Comparison of ENCODE assay signal across 10 mouse cellular contexts in the genomic region with DNA sequence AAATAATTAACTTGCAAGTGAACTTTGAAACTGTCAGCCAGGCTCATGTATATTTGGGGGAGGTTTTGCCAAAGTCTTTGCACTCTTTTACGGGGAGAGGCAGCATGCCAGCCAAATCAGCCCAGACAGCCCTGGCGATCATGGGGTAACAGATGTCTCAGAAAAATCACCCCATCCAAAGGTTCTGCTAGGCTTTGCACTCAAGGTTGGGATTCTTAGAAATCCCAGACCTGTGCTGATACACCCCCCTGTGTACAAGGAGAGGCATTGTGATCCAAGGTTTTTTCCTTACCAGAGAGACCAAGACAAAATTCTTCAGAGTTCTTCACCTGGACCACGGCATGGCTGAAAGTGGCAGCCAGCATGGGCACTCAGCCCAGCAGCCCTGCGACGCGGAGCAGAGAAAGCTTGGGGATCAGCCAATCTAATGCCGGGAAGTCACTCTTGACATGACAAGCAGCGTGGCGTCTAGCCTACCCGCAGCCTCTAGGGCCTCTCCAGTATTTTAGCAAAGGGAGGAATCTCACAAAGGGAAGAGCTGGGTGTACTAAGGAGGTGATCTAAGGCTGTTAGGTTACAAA. TPM values are rescaled to one million over a fixed set of nuclear protein-coding genes. Genes with fewer than 3 reads are reported as not detected.
DNase-seq lines count a peak whose midpoint lies in the region; ATAC-seq and TF ChIP-seq lines count a peak whose summit lies in the region.
"Had no signal": no experiment of that assay in that cellular context is flagged by ENCODE, and none has a peak within 500 bp of the region (broad histone marks: within the 10 kb centered on the region; RNA-seq: fewer than 3 reads in every experiment).

No protein-coding gene starts in this region.

- no peaks in the 10 kb centered on the region for H3K9me3 ChIP-seq in heart, postnatal 0 days (replicated peaks; ENCODE audit: control insufficient read depth, low read length)
- no peaks in the 10 kb centered on the region for H3K9me3 ChIP-seq in heart, embryonic 11.5 days (replicated peaks; ENCODE audit: control insufficient read depth, low read length)

- TF ChIP-seq CTCF in heart, postnatal 0 days (IDR thresholded peaks at IDR 0.05; ENCODE audit: low read depth): no peak
- no peak for TF ChIP-seq CTCF in kidney, adult 2 months (conservative IDR thresholded peaks at IDR 0.05; ENCODE audit: insufficient read depth, insufficient read length, low read depth, low read length)

- H3K27me3 ChIP-seq in heart, postnatal 0 days (ENCODE audit: control insufficient read depth, insufficient read depth, low read length): no peaks in the 10 kb centered on the region
- H3K27me3 ChIP-seq in heart, embryonic 11.5 days (ENCODE audit: control insufficient read depth, insufficient read depth, low read length): no peaks in the 10 kb centered on the region
- H3K27me3 ChIP-seq in kidney, adult 2 months (replicated peaks; ENCODE audit: control insufficient read depth, insufficient read depth, low read length): no peaks in the 10 kb centered on the region

- no peaks in the 10 kb centered on the region for H3K36me3 ChIP-seq in heart, postnatal 0 days (replicated peaks; ENCODE audit: control insufficient read depth, insufficient read depth, low read length)
- H3K36me3 ChIP-seq in heart, embryonic 11.5 days (ENCODE audit: control insufficient read depth, insufficient read depth, low read length): no peaks in the 10 kb centered on the region
- H3K36me3 ChIP-seq in kidney, adult 2 months (ENCODE audit: control insufficient read depth, insufficient read depth, low read length): no peaks in the 10 kb centered on the region

- no peak for TF ChIP-seq POLR2A in kidney, adult 2 months (IDR thresholded peaks at IDR 0.05; ENCODE audit: low read depth, low read length)

- 0 out of 2 replicates have a peak overlapping the region, but pooled peaks have one; percentile 4 for H3K4me3 ChIP-seq in heart, postnatal 0 days (ENCODE audit: low read depth, low read length)
- H3K4me3 ChIP-seq in heart, embryonic 11.5 days (ENCODE audit: low read depth, low read length): no peak overlapping the region
- H3K4me3 ChIP-seq in kidney, adult 2 months (ENCODE audit: insufficient read depth, low read depth, low read length): no peak overlapping the region

- H3K4me2 ChIP-seq in heart, postnatal 0 days (ENCODE audit: low read depth, low read length): peak overlapping the region; percentile 28
- no peak overlapping the region for H3K4me2 ChIP-seq in heart, embryonic 11.5 days

- H3K27ac ChIP-seq in heart, postnatal 0 days (ENCODE audit: low read depth): no peak overlapping the region
- H3K27ac ChIP-seq in heart, embryonic 11.5 days (ENCODE audit: low read depth, low read length): no peak overlapping the region
- no peak overlapping the region for H3K27ac ChIP-seq in kidney, adult 2 months (ENCODE audit: insufficient read depth, low read depth, low read length)
- H3K27ac ChIP-seq: stomach, postnatal 0 days had no signal

- DNase-seq in heart, postnatal 0 days (ENCODE audit: low spot score): no peak
- DNase-seq in NIH3T3 (ENCODE audit: low read depth): peak; percentile 12
- peak; percentile 51 for DNase-seq in cerebellum, adult 8-10 months
- peak; percentile 75 for DNase-seq in kidney, adult 2 months
- no peak for DNase-seq in c-Kit-positive CD71-positive TER-119-positive erythroid progenitor cells, embryonic 14.5 days (ENCODE audit: low spot score)
- DNase-seq in layer of hippocampus, adult 9-11 months: no peak
- DNase-seq in ovary, postnatal 36 days (ENCODE audit: low spot score): no peak

- ATAC-seq in heart, postnatal 0 days (ENCODE audit: insufficient read depth, low read depth): no peak
- ATAC-seq in heart, embryonic 11.5 days (replicated peaks; ENCODE audit: insufficient number of reproducible peaks, low FRiP score, low TSS enrichment): no peak

- WGBS in heart, postnatal 0 days: 20% methylated on average over 10 of the region's 10 CpGs
- WGBS in heart, embryonic 11.5 days (ENCODE audit: insufficient replicate concordance): 33% methylated on average over 10 of the region's 10 CpGs
- WGBS in kidney, adult 2 months: 17% methylated on average over 10 of the region's 10 CpGs

- TF ChIP-seq EP300 in heart, postnatal 0 days (IDR thresholded peaks at IDR 0.05; ENCODE audit: low read depth): no peak

- H3K4me1 ChIP-seq in heart, postnatal 0 days (ENCODE audit: control insufficient read depth, insufficient read depth): peaks cover 11% of the 10 kb centered on the region
- peaks cover 16% of the 10 kb centered on the region for H3K4me1 ChIP-seq in heart, embryonic 11.5 days (ENCODE audit: control insufficient read depth, insufficient read depth, low read length)
- H3K4me1 ChIP-seq in kidney, adult 2 months (ENCODE audit: control insufficient read depth, insufficient read depth, low read length): no peaks in the 10 kb centered on the region

- H3K9ac ChIP-seq in heart, postnatal 0 days (replicated peaks; ENCODE audit: low read depth, low read length): no peak overlapping the region
- H3K9ac ChIP-seq in heart, embryonic 11.5 days (ENCODE audit: low read depth, low read length): no peak overlapping the region

RNA-seq across cellular contexts. Expression of a gene that starts 7.5 kb away (rescaled TPM):
- total RNA-seq in heart, postnatal 0 days (2014; rRNA removed; ENCODE audit: low replicate concordance): 23.9 and 27.1 TPM in 2 replicates
- polyA plus RNA-seq in heart, postnatal 0 days (2015; fragmentation: Nextera tagmentation; extraction: Ambion mirVana): 16.6 and 18.0 TPM in 2 replicates
- polyA plus RNA-seq in heart, embryonic 11.5 days (2014; fragmentation: Nextera tagmentation; extraction: Ambion mirVana): 28.1 and 31.3 TPM in 2 replicates
- 2.6 and 2.9 TPM in 2 replicates for polyA plus RNA-seq in kidney, adult 2 months (2012; rRNA removed)
- total RNA-seq: MEL had no signal

Comparison
In these comparisons a context has a peak if more than half of its experiments do, and no peak if none do; other contexts are left out.
1. DNase-seq: peak in NIH3T3 (single experiment), cerebellum, adult 8-10 months (single experiment) and kidney, adult 2 months (single experiment); none in heart, postnatal 0 days (single experiment), c-Kit-positive CD71-positive TER-119-positive erythroid progenitor cells, embryonic 14.5 days (single experiment), layer of hippocampus, adult 9-11 months (single experiment) and ovary, postnatal 36 days (single experiment).